Mouse (Mus musculus) brain, embryonic 14.5 days (tissue): ENCODE measurements around the gene Foxo4.

ENCODE experiments used
- CTCF ChIP-seq: fragments of 200-500 bp; IDR thresholded peaks from 2 replicates; pipeline ENCODE4 v1.5.1; 2012; ENCODE audit warnings: inconsistent platforms, mild to moderate bottlenecking, moderate library complexity, borderline replicate concordance; ENCODE audit not compliant: insufficient read depth, insufficient read length; ENCODE audit errors: extremely low read depth
- POLR2A ChIP-seq: fragments of 200-500 bp; IDR thresholded peaks from 2 replicates; pipeline ENCODE4 v1.6.1; 2012; ENCODE audit warnings: mild to moderate bottlenecking, inconsistent platforms, borderline replicate concordance; ENCODE audit not compliant: poor library complexity, insufficient read depth, insufficient read length, severe bottlenecking; ENCODE audit errors: extremely low read depth

DNA sequence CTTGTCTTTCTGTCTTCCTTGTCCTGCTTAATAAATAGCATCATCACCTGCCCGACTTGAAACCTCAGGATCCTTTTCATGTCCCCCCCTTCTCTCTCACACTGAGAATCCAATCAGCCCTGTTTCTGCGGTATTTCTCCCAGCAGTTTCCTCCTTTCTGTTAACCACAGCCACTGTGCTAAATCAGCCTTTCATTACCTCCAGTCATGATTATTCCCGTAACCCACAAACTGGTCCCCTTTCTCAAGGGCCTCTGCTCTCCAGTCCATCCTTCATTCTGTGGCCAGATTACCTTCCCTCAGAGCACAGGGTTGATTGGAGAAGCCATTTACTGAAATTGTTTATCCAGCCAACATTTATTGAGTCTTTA is 14.4 kb downstream of the Foxo4 start, which contains the start of gene Gm20489:
- TF ChIP-seq CTCF (no peak), POLR2A (no peak)
